Mouse (Mus musculus) lung, postnatal 36 days (tissue): ENCODE results near the gene Tjp3.

Experiments used
- DNase-seq: peaks from one replicate; pipeline ENCODE4 v3.0.0; 2022; ENCODE audit warnings: mixed read lengths

Gene Tjp3

DNA sequence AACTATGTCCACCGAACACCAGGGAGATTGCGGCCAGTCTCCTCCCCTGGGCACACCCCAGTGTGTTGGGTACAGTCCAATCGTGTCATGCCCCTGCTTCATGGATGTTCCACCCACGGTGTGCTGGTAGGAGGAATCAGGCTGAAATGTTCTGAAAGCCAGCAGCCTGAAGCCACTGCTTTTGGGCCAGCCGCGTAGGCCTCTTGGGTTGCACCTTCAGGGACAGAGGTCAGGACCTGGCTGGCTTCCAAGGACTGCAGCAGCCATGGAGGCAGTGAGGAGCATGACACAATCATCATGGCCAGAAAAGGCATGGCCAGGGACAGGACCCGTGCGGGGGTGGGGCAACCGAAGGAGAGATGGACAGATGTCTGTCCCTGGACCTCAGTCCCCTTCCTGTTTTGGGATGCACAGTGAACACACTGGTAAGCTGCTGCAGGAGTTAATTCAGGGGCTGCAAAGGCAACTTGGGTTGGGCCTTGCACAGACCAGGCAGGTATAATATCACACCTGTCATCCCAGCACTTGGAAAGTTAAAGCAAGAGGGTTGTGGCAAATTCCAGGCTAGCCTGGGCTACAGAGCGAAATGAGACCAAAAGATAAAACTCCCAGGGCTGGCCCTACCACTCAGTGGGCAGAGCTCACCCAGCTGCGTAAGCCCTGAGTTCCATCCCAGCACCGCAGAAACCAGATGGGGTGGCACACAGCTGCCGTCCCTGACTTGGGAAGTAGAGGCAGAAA, 27.4 kb upstream of the Tjp3 start:
- DNase-seq: peak; percentile 54

- DNase-seq: peak; percentile 88
Measured at GRCm38 (mm10) chr10:81317273-81317672, 25.9 kb upstream of the Tjp3 start.

DNA sequence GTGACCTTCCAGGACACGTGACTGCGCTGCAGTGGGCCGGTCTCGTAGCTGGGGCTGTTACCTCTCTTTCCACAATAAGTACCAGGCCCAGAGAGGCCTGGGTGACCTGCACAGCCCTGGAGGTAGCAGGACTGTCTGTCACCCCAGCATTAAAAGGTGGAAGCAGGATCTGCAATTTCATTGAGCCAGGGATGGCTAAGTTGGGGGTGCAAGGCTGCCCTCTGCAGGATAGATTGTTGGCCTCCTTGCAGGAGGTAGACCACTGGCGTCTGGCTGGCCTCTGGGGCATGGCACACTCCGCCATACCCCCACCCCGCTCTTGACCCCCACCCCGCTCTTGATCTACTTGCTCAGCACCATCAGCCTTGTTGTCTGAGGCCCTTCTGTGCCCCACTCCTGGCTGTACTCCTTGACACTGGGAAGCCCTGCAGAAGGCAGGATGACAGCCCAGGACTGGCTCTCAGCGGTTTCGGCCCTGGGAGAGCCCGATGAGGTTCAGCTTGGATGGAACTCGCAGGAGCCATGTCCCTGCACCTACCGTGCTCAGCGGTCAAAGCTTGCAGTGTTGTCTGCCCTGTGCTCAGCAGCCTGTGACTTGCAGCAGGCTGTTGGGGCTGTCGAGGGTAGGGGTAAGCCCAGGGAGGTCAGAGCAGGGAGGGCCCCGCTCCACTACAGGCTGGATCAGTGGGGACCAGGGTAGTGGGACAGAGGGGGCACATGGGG, 25.1 kb upstream of the Tjp3 start:
- DNase-seq: peak; percentile 54

DNA sequence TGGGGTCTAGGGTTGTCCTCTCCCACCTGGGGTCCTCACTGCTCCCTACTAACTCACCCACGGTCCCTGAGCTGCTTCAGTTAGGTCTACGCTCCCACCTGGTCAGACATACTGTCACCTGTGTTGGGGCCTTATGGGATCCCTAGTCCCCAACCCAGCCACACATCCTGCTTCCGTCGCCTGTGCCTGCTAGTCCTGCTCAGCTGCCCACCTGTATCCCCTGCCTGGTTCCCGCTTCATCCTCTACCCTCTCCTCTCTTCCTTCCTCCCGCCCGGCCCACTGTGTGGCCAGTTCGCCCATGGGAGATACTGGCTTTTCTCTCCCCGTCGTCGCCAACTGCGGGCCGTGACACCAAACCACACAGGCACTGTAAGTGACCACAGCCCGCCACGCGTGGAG, 24.2 kb upstream of the Tjp3 start:
- DNase-seq: no peak

- no peak for DNase-seq
Measured at GRCm38 (mm10) chr10:81314201-81314600, 22.8 kb upstream of the Tjp3 start.

DNA sequence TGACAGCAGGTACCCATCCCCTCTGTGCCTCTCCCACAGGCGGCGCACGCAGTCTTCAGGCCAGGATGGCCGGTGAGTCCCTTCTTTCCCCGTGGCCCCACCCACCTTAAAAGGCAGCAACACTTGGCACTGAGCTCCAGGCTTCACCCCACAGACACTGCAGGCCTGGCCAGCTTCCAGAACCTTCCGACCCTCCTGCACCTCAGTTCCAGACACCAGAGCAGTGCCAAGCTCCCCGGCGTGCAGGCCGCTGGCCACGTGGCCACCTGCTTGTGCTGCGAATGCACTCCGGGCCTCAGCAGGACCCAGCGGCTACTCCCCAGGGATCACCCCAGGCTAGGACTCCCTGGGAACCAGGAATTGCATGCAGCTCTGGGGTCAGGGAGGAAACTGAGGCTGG, 22.2 kb upstream of the Tjp3 start:
- DNase-seq: no peak

GRCm38 (mm10) chr10:81309571-81309970, 18.2 kb upstream of the Tjp3 start:
- no peak for DNase-seq

- DNase-seq: no peak
Measured at GRCm38 (mm10) chr10:81306837-81307682, 15.7 kb upstream of the Tjp3 start.

DNA sequence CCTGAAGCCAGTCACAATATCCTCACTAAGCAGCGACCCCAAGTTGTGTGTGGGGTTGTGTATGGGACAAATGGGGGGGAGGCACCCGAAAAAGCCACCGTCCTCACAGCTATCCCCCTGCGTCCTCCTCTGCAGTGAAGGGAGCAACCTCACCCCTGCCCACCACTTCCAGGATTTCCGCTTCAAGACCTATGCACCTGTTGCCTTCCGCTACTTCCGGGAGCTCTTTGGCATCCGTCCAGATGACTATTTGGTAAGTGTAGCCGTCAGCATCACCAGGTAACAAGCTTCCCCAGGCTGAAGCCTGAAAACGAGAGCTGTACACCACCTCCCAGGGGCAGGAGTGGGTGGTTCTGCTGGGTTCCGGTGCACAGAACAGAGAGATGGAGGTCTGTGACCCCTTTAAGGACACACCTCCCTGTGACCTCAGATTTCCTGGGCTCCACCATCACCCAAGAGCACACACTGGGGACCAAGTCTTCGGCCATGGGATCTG, 14.8 kb upstream of the Tjp3 start:
- no peak for DNase-seq

- DNase-seq: no peak
Measured at GRCm38 (mm10) chr10:81305663-81306062, 14.3 kb upstream of the Tjp3 start.

DNA sequence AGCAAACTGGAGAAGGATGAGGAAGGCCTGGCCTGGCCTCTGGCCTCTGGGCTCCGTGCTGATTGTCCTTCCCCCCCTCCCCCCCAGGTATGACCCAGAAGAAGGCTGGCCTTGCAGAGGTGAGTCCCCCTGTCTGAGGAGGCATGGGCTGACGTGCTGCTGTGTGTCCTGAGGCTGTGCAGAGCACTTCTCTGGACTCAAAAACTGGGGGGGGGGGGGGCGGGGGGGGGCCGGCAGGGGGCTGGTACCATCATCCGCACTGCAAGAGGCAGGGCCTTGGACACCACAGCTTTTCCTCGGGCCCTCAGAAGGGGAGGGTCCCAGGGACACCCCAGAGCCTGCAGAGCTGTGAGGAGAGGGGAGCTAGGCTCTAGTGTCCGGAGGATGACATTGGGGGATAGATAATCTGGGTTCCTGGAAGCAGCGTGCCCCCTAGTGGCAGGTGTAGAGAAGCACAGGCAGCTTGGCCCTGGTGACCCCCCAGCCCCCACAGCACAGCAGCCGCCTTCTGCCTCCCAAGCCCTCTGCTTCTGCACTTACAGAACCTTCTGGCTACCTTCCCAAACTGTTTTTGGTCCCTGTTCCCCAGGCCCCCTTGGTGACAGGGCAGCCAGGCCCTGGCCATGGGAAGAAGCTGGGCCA, 13.3 kb upstream of the Tjp3 start:
- peak; percentile 67 for DNase-seq

GRCm38 (mm10) chr10:81303761-81304160, 12.4 kb upstream of the Tjp3 start:
- DNase-seq: no peak

- no peak for DNase-seq
Measured at GRCm38 (mm10) chr10:81303258-81303657, 11.9 kb upstream of the Tjp3 start.

- no peak for DNase-seq
Measured at GRCm38 (mm10) chr10:81302781-81303218, 11.4 kb upstream of the Tjp3 start.

DNA sequence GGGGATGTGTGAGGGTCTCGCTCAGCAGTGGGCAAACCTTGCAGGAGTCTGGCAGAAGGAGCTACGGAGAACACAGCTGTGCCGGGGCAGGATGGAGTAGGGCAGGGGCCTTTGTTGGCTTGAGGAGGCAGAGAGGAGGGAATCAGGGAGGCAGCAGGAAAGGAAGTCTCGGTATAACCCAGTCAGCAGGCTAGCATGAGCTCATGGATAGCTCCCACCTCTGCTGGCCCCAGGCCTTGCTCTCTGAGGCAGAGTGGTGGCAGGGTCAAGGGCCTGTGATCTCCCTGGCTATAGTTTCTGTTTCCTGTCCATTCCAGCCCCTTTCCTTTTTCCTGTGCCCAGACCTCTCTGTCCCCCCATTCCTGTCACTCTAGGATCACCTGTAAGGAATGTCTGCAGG, 10.9 kb upstream of the Tjp3 start:
- no peak for DNase-seq

- DNase-seq: no peak
Measured at GRCm38 (mm10) chr10:81301321-81301720, 9.9 kb upstream of the Tjp3 start.

DNA sequence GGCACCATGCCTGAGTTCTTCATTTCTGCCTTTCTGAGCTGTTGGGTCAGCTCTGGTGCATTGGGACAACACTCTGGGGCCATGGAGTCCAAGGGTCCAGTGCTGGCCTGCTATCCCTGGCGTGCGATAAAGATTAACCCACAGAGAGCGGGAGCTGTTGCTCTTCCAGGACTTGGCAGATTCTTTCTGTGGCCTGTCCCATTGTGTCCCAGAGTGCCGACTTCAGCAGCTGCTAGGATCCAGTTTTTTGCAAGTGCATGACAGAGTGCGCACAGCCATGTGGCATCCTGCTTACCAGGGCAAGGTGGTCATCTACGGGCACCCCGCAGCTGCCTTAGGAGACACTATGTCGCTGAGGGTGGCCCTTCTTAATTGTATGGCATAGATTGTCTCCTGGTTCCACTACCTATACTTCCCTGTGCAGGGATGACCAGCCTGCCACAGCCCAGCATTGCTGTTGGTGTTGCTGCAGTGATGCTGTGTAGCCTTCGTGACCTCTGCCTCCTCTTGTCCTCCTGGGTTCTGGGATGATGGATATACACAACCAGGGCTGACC, 9.0 kb upstream of the Tjp3 start:
- no peak for DNase-seq

- no peak for DNase-seq
Measured at GRCm38 (mm10) chr10:81299585-81300351, 8.4 kb upstream of the Tjp3 start.

DNA sequence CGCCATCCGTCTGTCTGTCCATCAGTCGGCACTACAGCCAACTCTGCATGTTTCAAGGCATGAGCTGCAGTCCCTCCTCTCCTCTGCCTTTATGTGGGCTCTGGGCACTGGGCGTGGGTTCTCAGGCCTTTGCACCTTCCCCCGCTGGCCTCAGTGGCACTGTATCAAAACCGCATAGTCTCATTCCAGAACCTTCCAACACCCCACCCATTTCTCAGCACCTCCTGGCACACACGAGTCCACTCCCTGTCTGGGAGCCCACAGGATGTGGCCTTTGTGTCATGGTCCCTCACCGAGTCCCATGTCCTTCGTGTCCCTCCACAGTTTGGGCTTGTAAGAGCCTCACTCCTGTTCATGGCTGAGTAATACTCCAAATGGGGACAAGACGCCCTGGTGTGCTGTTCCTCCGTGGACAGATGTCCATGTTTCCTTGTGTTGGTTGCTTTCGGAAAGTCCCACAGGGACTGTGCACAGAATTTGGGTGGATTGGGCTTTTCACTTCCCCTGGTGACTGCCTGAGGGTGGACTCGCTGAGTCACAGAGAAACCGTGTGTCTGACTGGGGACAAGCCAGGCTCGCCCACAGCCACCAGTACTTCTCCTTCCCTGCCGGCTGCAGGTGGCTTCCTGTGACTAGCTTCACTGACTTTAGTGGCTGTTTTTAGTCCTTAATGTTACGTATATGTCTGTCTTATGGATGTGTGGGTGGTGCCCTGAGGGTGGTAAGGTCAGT, 7.2 kb upstream of the Tjp3 start:
- peak; percentile 69 for DNase-seq

- peak; percentile 87 for DNase-seq
Measured at GRCm38 (mm10) chr10:81297845-81298244, 6.5 kb upstream of the Tjp3 start.

GRCm38 (mm10) chr10:81297246-81297645, 5.9 kb upstream of the Tjp3 start:
- DNase-seq: no peak
